Mouse (Mus musculus) heart, postnatal 14 days (tissue): ENCODE data around the gene Rmnd5b. TPM values are rescaled to one million over a fixed set of nuclear protein-coding genes. Genes with fewer than 3 reads are reported as not detected.
"Not testable (repeated sequence)": the region's sequence is repeated elsewhere in the genome, so short reads cannot be mapped to it uniquely, and the experiment has no call there.

Experiments used
- DNase-seq, 2 experiments: peaks; one replicate each; pipeline ENCODE4 v3.0.0; 2021 to 2022
- intact Hi-C: fragments of 180-260 bp; cut with DNase I; formaldehyde crosslinking; loops from one replicate; pipeline ENCODE4 v1.15.1; 2025
- total RNA-seq, 2 experiments: library from RNA; stranded (reverse); gene quantifications; 2 replicates each; pipeline ENCODE4 v1.2.3; 2021

Gene Rmnd5b
- total RNA-seq, 2 experiments from 2014 or later, result 16.0 to 16.3 TPM

DNA sequence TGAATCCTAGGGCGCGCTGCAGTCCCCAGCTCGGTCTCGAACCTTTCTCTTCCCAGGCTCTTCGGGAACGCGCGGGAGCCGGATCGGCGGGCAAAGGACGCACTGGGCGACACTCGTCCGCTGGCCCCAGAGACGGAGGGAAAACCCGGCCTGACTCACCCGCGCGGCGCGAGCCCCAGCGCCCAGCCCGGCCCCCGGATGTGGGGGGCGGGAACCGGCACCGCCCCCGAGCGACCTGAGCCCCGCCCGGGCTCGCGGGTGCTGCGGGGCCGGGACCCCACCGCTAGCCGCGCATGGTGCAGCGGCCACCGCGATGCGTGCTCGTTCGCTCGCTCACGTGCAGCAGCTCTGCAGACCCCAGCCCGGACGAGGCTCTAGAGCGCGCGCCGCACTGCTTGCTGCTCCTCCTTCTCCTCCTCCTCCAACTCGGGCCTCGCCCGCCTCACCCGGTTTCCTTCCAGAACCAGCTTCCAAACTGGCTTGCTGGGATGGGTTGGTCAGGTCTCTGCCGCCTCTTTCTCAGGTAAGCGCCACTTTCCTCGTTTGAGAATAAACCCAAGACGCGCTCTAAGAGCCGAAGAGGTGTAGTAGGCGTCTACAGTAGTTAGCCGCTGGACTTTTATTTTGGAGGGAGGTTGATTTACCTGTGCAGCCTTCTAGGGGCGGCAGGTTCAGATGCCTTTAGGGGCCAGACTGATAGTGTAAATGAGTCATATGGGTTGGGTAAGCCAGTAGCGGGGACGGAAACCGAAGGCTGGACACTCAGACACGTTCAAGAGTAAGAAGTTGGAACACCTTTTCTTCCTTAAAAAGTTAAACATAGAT, 15.2 kb upstream of the Rmnd5b start, which contains the start of the genes N4bp3 and D930048N14Rik:
N4bp3 (minus strand) TSS at position 152 of the 825 bp plus-strand sequence.
D930048N14Rik (plus strand) TSS at position 264 of the 825 bp plus-strand sequence.
- intact Hi-C loops, result loop anchor here (5.0 kb wide), 1 partner anchor 34 kb away; the partner anchor contains the start of gene Nhp2
- peak; percentile 83 to 86 for DNase-seq

DNA sequence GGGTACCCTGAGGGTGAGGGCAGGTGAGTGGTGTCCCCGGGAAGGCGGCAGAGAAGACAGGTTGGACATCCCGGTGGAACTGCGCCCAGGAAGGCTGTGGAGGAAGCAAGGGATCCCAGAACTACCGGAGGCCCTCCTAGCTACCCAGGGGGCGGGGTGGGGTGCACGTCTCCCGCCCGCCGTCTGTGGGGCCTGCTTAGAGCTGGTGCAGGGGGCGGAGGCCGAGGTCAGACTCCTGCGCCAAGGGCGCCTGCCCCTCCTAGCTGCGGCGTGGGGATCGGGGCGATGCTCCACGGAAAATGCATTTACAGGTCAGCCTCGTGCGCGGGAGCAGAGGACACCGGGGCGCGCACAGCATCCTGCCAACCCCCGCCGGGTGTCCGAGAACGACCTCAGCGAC, 14.6 kb upstream of the Rmnd5b start:
- intact Hi-C loops, result loop anchor here (5.0 kb wide), 1 partner anchor 33 kb away; the partner anchor contains the start of gene Nhp2
- no peak for DNase-seq

DNA sequence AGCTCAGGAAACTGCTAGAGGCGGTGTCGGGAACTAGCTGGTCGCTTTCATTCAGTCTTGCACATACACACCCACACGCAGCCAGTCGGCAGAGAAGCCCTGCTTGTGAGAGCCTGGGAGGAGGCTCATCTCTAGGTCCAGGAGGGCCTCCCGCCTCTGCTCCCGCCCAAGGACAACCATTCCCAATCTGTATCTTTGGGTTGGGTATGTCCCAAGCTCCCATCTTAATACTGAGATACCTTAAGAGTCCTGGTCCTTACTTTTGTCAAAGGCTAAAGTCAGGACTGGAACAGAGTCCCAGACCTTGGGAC, 14.1 kb upstream of the Rmnd5b start:
- no peak for DNase-seq
- intact Hi-C loops, result loop anchor here (5.0 kb wide), 2 partner anchors 32 to 33 kb away; partner anchors contain the start of gene Nhp2

DNA sequence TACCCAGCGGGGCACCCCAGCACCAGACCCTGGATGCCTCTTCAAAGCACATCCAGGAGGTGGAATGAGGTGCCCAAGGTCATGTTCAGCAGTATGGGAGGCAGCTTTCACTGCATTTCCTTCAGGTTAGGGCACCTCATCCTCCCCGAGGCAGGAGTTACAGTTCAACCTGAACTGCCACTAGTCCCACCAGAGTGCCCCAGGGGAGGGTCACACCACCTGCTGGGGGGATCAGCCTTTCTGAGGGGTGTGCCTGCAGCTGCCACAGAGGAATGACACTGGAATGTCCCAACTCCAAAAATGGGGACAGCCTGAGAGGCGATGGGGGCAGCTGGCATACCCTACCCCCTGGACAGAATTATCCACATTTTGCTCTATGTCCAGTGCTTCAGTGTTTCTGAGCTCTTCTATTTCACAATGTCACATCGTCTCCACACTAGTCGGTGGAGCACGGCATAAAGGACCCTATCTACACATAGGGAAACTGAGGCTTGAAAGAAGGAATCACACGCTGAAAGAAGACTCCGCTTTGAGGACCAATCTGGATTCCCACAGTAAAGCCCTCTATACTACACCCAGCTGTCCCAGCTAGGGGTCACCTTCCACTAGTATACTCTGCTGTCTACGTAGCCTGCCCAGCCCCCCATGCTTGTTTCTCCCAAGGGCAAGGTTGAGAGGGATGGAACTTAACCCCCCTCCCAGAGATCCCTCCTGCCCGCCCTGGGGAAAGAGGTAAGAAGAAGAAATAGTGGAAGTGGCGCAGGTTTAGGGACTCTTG, 13.6 kb upstream of the Rmnd5b start:
- intact Hi-C loops, result loop anchor here (5.0 kb wide), 1 partner anchor 33 kb away; no protein-coding TSS in a partner anchor
- DNase-seq, result no peak

DNA sequence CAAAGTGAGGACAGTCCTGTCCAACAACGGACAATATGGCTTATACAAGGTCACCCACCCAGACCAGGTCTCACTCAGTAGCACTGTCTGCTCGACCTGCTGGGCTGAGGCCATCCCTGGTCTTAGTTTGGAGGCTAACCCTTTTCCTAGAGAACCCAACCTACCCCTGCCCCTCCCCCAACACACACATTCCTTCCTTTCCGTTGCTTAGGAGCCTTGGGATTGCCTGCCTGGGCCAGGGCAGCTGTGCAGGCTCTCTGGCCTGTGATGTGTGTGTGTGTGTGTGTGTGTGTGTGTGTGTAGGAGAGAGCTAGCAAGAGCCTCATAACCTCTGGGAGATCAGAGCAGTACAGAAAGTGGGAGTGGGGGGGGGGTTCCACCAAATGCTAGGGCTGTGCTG, 12.9 kb upstream of the Rmnd5b start:
- intact Hi-C loops, result loop anchor here (5.0 kb wide), 1 partner anchor 34 kb away; no protein-coding TSS in a partner anchor
- DNase-seq, result no peak

DNA sequence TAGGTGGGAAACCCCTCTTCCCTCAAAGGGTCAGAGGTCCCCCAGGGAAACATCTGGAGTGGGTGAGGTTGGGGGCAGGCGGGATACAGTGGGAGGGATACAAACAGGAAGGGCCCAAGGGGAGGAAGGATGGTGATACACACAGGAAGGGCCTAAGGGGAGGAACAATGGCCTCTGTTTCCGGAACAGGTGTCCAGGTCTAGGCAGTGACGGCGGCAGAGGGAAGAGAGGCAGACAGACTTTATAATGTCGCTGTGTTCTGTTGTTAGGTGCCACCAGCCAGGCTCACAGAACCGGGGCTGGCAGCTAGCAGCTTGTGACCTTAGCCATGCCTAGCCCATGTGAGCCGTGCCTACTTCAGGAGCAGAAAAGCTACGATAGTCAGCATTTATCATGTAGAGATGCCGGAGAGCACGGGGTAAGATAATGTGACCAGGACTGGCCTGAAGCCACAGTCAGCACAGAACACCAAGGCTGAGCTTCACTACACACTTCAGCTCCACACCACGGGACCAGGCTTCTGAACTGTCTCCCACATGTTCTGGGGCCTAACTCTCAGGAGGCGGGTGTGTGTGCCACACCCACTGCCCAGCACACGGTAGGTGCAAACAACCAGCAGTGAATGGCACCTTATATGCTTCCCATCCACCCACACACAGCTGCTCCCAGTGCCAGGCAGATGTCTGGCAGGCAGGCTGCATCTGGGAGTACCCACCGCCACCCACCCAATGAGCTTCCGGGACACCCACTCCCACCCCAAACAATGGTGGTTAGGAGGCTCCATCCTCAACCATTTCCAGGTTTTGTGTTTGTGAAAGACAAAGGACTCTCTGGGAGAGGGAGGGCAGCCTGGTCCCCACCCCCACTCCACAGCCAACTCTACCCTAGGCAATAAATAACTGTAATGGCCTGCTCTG, 11.3 kb upstream of the Rmnd5b start:
- DNase-seq, result peak in 1 of 2 experiments; percentile 49
- intact Hi-C loops, result loop anchor here (5.0 kb wide), 1 partner anchor 35 kb away; no protein-coding TSS in a partner anchor

DNA sequence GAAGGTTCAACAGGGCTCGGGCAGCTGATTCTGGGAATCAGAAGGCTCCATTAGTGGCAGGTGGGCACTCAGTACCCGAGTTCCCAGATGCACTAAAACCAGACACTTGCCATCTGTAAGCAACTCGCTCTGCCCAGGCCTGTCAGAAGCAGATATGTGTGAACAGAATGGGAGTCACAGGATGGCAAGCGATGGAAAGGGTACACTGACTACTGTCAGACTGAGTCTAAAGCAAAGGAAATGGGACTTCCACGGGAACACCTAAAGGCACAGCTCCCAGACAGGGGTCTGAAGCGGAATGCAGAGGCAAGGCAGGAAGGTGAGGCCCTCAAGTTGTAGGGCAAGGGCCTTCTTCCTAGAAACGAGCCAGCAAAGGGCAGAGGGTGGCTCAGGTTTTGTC, 10.5 kb upstream of the Rmnd5b start:
- intact Hi-C loops, result loop anchor here (5.0 kb wide), 1 partner anchor 36 kb away; no protein-coding TSS in a partner anchor

DNA sequence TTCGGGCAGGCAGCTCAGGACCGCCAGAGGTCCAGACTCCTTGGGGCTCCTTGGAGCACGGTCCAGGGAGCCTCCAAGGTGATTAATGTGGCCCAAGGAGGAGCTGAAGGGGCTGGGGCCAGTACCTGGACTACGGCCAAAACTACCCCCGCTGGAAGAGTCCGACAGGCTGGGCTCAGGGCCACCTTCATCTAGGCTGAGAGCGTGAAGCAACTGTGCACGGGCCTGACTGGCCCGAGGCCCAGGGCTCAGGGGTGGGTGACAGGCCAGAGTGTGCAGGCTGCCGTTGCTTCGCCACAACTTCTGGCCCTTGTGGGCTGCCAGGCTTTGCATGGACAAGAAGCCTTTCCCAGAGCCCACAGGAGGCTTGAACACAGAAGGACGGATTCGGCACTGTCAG, 9.6 kb upstream of the Rmnd5b start:
- no peak for DNase-seq
- intact Hi-C loops, result loop anchor here (5.0 kb wide), 1 partner anchor 37 kb away; no protein-coding TSS in a partner anchor

More for the DNA sequence above, 10.5 kb upstream of the Rmnd5b start:
- no peak for DNase-seq

DNA sequence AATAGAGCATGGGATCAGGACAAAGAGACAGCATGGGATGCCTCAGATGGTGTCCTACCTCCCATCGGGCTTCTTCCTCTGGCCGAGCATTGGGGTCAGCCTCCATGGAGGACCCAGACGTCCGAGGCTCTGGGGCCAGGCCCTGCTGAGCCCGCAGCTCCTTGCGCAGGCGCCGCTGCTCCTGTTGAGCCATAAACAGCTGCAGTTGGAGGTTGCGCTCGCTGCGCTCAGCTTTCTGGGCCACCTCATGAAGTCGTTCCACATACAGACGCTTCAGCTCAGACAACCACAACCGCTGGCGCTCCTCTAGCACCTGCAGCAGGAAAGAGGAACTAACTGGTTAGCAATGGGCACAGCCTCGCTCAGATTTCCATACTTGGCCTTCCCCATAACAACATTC, 8.5 kb upstream of the Rmnd5b start:
- DNase-seq, result no peak
- intact Hi-C loops, result no loop called here

DNA sequence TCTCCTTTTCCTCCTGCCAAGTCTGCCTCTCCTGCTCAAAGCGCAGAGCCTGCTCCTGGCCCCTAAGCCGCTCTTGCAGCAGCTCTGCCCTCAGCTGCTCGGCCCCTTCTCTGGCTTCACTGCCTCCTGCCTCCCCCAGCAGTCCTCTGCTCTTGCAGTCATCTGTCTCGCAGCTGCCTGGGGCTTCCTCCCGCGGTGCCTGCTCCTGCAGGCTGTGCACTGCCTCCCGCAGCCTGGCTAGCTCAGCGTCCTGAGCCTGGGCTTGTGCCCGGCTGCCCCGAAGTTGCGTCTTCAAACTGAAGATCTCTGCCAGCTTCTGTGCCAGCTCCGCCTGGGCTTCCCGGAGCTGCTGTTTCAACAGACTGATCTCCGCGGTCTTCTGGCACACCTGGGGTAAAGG, 8.1 kb upstream of the Rmnd5b start:
- intact Hi-C loops, result no loop called here
- no peak for DNase-seq

DNA sequence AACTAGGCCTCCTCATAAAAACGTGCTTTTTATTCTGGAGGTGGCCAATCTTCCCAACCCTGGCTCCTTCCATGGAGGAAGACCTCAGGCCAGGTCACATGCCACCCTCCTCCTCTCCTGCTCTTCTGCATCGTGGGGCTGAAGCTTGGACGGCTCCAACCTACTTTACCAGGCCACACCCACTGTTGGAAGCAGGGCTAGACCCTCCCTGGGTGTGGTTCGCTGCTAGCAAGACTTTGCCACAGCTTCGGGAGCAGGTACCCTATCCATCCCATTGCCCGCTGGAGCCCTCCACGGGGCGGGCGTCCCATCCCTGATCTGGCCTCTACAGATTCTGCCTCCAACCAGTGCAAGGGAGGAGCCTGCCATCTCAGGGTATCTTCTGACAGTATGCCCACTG, 7.5 kb upstream of the Rmnd5b start:
- no peak for DNase-seq
- intact Hi-C loops, result no loop called here

DNA sequence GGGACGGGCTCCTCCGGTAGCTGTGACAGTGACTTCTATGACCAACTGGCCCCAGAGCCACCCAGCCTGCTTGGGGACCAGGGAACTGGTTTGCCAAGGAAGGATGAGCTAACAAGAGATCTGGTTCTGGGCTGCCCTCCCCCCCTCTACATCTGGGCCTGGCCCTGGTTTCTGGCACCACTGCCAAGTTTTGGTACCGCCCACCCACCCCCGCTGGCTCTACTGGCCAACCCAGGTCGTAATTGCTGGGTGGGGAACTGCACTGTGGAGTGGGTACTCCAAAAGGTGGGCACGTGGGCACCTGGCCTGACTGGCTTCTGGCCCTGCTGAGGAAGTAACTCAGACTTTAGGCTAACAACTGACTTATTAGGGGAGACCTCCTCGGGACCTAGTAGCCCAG, 5.1 kb upstream of the Rmnd5b start:
- no peak for DNase-seq
- intact Hi-C loops, result no loop called here

DNA sequence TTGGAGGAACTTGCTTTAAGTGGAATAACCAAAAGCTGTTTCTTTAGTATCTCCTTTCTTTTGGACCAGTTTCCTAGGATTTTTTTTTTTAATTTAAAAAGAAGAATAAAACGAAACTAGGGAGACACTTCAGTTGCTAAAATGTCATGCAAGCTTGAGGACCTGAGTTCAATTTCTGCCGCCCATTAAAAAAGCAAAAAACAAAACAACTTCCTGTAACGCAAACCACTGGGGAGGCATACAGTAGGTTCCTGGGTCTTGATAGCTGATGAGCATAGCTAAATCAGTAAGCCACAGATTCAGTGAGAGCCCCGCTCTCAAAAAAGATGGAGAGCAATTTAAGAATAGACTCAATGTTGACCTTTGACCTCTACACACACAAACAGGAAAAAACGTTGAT, 2.8 kb upstream of the Rmnd5b start:
- intact Hi-C loops, result no loop called here

DNA sequence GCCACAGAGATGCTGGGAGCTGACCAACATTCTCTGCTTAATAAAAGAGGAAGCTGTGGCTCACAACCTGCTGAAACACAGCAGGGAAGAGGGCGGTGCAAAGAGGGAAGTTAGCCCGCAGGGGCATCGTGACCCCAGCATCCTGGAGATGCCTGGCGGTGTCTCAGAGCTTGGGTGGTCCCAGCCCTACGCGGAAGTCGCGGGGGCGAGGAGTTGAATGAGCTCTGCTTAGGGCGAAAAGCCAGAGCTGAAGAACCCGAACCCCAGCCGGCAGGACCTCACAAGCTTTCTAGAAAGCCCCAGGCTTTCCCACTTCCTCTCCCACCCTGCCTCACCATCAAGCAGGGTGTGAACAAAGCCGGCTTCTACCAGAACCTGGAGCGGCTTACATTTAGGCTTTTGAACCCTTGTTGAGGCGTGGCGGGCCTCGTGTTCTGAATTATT, 2.3 kb upstream of the Rmnd5b start:
- peak; percentile 48 to 50 for DNase-seq
- intact Hi-C loops, result no loop called here

More for the DNA sequence above, 2.8 kb upstream of the Rmnd5b start:
- DNase-seq, result no peak

DNA sequence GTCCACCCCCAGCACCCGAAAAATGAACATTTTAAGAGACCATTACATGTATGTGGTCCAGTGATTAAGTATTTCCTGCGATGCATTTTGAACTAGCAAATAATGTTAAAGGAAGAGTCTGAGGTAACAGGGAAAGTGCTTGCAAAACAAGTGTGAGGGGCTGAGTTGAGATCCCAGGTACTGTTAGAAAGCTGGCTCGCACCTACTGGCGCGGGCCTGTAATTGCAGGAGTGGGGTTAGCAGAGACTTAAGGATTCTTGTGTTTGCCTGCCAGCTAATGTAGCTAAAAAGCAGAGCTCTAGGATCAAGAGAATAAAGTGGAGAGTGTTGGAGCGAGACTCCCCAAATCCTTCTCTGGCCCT, 608 bp upstream of the Rmnd5b start:
- DNase-seq, result peak; percentile 55 to 65
- intact Hi-C loops, result no loop called here

DNA sequence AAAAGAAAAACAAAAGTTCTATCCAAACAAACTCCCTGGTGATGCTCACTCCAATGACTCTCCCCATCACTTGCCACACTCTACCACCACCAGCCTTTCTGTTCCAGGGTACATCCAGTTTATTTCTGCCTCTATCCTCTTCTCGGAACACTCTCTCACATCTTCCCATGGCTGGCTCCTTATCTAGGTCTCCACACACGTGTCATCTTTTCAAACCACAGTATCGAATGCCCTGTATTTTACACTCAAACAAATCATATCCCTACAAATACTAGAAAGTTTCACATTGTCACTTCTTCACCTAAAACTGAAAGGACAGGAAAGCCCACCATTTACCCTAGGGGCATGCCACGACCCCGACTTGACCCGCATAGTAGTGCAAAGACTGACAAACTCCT, 570 bp downstream of the Rmnd5b start:
- intact Hi-C loops, result no loop called here
- no peak for DNase-seq

DNA sequence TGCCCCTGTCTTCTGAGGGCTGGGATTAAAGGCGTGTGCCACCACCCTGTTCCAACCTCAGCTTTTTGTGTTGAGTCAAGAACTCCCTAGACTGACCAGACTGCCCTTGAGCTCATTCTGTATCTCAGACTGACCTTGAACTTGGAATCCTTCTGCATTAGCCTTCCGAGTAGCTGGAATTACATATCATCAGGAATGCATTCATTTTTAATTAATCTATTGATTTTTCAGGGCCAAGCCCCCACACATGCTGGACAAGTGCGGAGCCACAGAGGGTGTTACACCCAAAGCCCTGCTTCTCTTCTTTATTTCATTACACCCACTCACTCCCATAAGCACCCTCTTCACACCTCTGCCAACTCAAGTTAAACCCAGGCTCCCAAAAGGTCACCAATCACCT, 2.0 kb downstream of the Rmnd5b start:
- no peak for DNase-seq
- intact Hi-C loops, result no loop called here

DNA sequence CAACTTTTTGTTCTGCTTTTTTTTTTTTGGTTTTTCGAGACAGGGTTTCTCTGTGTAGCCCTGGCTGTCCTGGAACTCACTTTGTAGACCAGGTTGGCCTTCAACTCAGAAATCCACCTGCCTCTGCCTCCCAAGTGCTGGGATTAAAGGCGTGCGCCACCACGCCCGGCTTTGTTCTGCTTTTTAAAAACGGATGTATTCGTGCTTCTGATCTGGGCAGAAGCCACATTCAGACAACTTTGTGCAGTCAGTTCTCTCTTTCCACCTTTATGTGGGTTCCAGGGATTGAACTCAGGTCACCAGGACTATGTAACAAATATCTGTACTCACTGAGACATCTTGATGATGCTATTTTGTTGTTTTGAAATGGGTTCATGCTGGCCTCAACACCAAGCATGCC, 2.5 kb downstream of the Rmnd5b start:
- DNase-seq, intact Hi-C loops: not testable (repeated sequence)

DNA sequence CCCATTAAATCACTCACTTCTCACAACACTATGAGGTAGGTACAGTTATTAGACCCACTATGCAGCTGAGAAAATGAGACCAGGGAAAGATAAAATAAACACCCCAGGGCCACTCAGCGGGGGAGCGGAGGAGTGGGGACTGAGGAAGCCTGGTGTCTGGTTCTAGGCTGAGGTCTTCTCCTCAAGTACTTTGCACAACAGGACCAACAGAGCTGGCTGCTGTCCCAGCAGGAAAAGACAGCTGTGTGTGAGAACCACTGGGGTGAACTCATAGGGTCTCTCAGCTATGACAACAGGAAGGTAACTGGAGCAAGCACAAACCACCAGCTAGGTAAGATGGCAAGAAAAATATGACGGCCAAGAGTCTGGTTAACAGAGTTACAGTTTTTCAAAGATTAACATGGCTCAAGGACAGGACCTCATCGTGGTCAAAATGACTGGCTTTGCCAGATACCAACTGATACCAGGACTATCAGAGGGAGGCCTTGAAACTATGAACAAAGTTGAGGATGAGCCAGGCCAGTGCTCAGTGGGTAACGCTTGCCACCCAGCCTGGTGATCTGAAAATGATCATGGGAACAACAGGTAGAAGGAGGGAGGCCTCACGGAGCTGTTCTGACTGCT, 3.5 kb downstream of the Rmnd5b start:
- no peak for DNase-seq
- intact Hi-C loops, result no loop called here
